Mouse (Mus musculus) adipocyte (in vitro differentiated cells): Measurements from ENCODE around the gene Trpm1.
A peak's percentile ranks its signal among the peaks of the same experiment; 100 is the strongest.

Source experiments
- DNase-seq: peaks from one replicate; pipeline ENCODE4 v3.0.0-alpha.2; 2016; ENCODE audit warnings: low spot score

Trpm1 gene

DNA sequence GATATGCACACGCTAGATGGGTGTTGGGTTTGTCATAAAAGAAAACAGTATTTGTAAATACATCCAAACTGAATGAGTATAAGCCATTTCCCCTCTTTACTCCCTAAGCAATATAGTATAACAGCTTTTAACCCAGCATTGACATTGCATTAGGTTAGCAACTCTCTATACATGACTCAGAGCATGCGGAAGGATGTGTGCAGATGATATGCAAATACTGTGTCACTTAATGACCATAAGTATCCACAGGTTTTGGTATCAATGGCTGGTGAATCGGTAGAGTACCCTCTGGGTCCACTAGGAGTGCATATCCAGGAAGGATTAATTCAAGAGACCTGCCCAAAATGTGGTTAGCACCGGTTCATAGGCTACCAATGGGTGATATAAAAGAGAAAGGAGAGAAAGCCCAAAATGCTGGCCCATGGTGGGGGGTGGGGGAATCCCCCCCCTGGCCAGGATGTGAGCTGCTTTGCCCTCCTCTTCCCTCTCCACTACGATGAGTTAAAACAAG lies 80.7 kb downstream of the Trpm1 start:
- DNase-seq = no peak

DNA sequence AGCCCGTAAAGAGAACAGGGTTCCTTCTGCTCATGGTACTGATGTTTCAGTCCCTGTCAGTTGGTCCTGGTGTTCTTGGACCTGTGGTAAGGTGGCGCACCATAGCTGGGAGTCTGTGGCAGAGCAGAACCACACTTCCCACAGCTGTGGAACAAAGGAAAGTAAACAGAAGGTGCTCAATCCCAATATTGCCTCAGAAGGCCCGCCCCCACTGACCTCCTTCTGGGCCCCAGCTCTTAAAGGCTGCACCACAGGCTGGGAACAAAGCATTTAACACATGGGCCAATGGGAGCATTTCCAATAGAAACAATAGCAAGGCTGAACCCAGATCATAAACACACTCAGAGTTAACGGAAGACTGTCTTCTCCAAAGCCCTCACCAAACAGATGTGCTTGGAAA lies 82.9 kb downstream of the Trpm1 start:
- peak; percentile 66 for DNase-seq

DNA sequence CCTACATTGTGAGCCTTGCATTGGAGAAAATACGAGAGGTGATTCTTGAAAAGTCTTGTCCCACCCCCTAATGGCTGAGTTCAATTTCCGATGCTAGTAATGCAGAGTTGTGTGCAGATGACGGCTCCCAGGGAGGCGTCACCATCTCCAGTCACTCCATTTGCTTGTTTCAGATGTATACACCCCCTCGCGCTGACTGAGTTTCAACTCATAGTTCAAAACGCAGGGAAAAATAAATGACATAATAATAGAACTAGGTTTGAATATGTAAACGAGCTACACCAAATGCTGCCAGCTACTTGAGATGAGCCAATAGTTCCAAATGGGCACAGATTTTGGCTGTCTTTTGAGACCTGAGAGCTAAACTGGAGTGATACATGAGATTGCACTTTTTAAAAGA lies 84.1 kb downstream of the Trpm1 start:
- no peak for DNase-seq

DNA sequence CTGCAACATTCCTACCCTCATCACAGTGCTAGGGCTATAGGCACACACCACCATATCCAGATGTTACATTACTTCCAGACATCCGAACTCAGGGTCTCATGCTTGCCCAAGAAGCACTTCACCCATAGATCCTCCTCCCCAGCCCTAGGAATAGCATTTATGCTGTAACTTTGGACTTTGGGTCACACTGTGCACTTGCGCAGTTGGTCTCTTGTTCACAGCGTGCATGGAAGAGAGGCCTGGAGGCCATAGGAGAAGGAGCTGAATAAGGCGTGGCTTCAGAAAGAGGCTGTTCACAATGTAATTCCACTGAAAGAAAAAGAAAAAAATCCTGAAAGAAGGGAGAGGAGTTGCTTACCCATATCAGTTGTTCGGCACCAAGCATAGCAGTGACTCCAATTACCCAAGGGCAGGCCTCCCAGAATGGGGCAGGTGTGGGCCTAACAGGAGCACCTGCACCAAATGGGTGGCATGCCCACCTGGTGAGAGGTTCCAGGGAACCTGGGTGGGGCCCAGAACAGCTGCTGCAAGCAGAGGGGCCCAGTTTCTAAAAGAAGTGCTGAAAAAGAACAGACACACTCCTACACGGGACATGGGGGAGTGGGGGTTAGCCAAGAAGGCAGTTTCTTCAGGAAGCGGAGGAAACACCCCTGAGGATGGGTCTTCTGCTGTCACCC lies 84.9 kb downstream of the Trpm1 start:
- no peak for DNase-seq

DNA sequence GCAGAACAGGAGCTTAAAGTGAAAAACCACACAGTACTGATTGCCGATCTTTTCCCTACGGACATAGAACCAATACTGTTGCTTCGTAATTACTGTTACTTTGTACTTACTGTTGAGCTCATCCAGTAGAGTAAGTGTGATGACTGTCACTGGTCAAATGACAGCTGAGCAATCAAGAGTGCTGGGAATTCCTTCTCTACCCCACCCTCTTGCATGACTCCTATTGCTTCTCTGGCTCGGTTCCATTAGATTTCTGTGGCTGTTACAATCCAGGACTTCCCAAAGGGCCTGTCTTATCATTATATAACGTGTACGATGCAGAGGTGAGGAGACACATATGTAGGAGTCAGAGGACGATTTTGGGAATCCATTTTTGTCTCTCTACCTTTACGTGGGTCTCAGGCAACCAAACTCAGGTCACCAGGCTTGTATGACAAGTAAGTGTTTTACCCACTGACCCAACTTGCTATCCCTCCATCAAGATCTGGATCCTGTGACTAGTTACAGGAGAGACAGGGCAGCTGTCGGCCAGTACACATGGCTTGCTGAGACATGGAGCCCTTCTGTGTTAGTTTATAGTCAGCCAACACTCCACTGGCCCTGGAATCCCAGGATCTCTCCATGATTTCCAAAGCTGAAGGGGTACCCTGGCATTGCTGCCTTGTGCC lies 85.6 kb downstream of the Trpm1 start:
- DNase-seq = peak; percentile 21

DNA sequence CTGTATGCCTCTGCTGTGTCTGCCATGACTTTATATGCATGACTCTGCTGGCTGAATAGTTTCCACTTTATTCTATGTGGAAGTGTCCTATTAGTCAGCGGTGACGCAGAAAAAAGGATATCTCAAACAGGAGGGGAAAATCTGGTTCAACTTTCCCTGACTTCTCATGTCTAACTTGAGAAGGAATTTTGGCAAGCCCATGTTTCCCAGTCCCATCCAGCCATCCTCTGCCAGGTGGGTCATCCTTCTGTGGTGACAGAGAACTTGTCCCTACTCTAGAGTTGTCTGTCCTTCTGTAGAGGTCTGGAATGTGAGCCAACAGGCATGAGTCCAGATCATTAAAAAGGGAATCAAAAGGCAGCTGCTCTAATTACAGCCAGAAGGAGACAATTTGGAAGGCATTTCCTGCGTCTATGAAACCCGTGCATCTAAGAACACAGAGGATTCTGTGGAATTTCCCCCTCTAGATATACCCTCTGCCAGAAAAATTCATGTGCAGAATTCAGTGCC lies 86.2 kb downstream of the Trpm1 start:
- peak; percentile 12 for DNase-seq

DNA sequence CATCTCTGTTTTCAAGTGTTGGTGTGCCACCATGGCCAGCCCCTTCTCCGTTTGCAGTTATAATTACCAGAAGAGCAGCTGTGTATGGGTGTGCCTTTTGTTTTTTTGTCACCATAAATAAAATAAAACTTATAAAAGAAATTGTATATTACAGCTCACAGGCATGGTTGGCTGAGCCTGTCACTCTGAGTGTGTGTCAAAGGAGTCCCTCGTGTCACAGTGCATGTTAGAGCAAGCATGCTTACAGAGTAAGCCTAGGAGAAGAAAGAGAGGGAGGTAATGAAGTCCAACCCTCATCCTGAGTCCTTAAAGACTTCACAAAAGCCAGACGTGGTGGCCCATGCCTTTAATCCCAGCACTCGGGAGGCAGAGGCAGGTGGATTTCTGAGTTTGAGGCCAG lies 88.8 kb downstream of the Trpm1 start:
- no peak for DNase-seq

DNA sequence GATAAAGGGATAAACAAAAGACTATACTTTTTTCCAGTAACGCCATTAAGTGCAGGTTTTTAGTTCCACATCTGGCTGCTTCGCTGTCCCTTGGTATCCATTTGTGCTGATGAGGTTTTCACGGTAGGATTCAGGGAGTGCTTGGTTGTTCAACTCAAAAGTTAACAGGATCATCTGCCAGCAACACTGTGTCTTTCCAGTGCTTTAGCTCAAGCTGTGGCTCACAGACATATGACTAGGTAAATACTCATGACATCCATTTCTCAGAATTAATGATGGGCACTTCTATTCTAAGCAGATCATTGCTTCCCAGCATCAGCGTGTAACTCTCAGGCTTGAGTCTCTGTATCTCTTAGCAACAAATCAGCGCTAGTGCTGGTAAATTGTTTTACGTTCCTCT lies 90.7 kb downstream of the Trpm1 start:
- no peak for DNase-seq

DNA sequence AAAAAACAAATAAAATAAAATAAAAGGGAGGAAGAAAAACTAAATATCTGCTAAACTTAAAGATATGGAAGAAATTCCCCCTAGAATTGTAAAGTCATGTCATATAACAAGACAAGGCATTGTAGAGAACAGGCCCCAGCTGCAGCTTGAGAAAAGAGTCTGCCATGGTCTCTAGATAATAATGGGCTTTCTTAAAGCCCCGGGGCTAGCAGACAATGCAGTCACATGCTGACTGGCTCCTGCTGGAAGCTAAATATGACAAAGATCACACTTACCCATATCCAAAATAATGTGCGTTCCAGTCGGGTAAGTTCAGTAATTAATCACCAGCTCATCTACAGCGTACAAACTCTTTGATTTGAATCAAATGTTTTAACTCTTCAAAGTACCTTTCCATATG lies 93.1 kb downstream of the Trpm1 start:
- no peak for DNase-seq

DNA sequence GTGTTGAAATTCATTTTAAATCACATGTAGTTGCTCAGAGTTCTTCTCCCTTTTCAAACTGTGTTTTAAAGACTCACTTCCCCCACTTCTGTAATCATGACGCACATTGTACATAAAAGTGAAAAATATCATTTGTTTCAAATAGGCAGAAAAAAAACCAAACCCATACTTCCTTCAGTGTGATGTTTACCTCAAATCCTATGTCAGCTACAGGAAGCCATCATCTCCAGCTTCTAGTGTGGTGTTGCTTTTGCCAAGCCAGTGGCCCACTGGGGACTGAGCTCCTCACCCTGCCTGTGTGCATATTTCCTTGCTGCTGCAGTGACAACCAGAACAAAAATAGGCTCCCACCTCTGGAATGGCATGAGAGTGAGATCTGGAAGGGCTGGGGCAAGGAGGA lies 94.7 kb downstream of the Trpm1 start:
- no peak for DNase-seq

DNA sequence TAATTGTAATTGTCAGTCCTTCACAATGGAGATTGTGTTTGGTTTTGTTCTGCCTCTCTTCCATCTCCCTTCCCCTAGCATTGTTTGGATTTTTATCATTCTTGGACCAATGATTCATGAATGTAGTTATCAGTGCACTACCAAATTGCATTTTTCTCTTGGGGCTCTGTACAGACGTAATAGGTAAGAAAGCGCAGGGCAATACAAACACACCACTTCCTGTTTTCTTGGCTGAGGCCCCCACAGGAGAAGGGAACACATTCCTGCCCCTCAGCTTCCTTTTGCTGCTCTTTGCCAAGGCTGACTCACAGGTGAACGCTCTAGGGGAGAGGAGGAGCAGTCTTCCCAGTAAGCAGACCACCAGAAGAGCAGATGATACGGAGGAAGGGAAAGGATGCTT lies 96.1 kb downstream of the Trpm1 start:
- DNase-seq = no peak

DNA sequence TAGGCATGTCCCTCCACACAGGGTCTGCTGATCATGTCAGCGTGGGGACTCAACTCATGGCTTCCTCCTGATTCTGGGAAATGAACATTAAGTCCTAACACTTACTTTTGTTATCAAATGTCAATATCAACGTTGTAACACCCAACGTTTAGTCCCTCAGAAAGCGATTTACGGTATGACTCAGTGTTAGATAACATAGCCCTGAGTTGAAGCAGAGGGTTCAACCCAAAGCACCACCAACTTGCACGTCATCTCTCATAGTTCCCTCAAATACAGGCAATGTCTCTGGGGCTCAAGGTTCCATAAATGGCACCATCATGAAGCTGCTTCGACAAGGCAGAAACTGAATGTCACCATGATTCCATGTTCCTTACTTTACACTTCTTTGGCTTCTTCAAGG lies 96.8 kb downstream of the Trpm1 start:
- DNase-seq = no peak

DNA sequence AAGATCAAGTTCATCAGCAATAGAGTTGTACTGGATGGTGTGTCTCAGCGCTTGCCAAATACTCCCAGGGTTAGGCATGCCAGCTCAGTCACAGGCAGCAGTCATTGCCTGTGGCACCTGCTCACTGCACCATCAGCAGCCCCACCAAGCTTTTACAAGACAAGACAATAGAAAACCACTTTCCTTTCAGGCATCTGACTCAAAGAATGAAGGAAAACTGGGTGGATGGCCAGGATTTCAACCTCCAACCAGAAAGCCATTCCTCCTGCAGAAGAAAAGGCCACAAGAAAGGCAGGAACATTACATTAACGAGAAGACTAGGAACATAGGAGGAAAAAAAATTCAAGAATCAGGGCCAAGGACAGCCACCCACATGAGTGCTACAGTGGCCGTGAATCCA lies 100.1 kb downstream of the Trpm1 start:
- no peak for DNase-seq

DNA sequence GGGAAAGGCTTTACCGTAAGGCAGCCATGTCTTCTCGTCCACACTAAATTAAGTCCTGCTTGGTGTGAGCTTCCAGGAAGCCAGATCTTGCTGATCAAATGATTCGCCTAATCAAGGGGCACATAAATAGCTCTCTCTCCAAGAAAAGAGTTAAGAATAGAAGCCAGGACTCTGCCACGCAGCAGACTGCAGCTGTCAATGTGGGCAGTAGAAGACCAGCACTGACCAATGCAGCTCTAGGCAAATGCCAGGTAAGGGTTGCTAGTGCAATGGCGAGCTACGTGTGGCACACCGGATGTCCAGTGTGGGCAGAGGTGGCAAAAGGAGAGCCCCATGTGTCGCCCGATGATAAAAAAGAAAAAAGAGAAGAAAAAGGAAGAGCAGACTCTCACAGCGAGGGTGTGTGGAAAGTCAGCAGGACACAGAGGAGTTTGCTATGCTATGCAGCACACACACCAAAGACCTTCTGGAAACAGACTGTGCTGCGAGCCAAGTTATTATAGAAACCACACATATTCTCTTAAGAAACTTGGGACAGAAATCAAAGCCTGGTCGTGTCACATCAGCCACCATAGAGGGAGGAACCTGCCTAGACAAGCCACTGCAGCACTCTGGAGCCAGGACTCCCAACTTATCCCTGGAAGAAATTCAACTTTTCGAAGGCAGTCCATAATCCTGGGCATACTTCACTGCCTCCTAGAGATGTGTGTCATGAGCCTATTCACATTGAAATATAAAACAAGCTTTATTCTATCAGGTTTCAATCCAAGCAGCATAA lies 112.1 kb downstream of the Trpm1 start:
- DNase-seq = no peak

DNA sequence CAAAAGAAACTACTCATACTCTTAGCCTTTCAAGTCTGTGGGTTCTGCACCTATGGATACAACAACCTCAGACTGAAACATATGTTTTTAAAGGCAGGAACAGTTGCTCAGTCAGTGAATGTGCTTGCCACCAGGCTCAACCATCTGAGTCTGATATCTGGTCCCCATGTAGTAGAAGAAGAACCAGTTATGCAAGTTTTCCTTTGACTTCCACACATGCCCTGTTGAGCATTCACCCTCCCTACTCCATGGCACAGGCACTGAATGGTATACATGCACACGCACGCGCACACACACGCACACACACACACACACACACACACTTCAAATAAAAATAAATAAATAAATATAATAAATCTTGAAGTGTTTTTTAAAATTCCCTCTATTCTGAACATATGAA lies 113.0 kb downstream of the Trpm1 start:
- DNase-seq = no peak

DNA sequence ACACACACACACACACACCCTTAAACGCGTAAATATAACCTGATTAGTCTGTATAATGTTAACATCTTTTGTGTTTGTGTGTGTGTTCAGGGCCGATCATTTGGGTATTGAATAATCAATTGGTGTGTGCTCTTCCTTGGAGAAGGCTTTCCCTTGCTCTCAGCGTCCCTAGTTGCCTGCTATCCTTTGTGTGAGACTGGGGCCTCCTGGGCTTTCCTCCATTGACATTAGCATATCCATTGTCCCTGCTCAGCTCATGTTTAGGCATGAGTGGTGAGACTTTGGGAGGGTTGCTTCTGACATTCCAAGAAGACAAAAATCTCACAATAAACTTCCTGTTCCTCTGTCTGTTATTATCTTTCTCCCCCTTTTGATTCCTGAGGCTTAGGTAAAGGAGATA lies 118.3 kb downstream of the Trpm1 start:
- no peak for DNase-seq

DNA sequence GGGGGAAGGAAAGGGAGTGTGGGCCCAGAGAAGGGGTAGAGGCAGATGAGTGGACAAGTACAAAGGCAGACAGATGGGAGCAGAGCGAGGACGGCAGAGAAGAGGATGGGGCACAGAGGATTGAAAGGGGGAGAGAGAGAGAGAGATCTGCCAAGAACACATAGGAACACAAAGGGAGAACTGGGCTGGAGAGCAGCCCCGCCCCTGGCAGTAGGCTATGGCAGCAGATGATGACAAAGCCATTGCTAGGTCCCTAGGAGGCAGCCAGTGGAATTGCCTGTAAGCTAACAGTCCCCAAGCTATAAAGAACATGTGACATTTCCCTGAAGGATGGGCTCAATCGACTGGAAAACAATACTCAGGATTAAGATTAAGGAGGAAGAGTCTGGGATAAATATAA lies 121.9 kb downstream of the Trpm1 start:
- no peak for DNase-seq

DNA sequence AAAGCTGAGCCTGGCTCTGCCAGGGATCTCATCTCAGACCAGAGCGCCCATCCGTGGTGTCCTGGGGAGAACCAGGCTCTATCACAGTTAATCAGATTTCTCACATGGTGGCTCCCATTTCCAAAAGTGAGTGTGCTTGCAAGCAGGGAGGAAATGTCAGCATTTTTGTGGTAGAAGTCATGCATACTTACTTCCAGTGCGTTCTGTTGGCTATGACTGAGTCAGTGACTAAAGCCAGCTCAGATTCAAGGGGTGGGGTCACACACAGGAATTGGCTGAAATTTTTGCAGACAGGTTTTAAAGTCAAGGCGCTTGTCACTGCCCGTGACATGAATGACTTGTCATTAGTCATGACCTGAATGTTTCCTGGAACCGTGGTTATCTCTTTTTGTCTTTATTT lies 123.3 kb downstream of the Trpm1 start:
- DNase-seq = peak; percentile 14

DNA sequence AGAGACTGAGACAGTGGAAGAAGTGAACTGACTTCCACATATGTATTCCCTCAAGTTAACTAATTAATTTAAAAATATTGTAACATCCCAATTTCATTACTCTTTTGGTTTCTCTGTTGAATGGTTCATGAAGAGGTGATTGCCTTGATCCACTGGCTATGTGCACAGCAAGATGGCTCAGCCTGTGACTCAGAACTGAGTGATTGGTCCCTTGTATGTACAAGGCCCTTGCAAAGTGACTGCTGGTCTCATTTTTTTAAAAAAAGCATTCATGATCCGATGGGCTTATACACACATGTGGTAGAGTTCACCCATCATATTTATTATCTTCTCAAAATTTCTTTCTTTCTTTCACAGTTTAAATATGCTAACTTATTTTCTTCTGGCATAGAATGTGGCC lies 124.9 kb downstream of the Trpm1 start:
- no peak for DNase-seq

DNA sequence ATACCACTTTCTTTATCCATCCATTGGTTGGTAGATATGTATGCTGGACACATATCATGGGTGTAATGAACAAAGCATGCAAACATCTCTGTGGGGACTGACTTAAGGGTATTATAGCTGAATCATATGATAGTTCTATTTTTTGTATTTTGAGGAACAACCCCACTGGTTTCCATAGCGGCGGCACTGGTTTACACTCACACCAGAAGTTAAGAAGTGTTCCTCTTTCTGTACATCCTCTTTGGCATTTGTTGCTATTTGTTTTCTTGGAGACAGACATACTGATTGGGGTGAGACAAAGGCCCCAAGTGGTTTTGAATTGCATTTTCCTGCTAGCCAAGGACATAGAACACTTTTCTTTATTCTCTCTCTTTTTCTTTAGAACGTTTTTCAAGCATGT lies 125.9 kb downstream of the Trpm1 start:
- DNase-seq = no peak

DNA sequence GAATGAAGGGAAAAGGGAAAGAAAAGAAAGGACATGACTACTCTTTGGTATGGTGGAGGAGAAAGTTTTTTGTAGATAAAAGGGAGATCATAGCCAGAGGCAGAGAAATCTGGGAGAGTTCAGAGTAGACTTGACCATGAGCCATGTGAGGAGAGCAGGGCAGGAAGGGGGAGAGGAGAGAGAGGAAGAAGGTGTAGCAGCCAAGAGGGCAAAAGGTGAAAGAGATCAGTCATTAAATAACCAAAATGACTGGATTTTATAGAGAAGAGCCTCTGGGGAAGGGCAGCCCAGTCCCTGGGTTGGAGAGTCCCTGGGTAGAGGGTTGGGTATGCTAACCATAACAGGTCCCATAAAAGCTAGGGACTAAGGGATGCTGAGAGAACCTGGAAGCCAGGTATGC lies 132.9 kb downstream of the Trpm1 start:
- peak; percentile 31 for DNase-seq

DNA sequence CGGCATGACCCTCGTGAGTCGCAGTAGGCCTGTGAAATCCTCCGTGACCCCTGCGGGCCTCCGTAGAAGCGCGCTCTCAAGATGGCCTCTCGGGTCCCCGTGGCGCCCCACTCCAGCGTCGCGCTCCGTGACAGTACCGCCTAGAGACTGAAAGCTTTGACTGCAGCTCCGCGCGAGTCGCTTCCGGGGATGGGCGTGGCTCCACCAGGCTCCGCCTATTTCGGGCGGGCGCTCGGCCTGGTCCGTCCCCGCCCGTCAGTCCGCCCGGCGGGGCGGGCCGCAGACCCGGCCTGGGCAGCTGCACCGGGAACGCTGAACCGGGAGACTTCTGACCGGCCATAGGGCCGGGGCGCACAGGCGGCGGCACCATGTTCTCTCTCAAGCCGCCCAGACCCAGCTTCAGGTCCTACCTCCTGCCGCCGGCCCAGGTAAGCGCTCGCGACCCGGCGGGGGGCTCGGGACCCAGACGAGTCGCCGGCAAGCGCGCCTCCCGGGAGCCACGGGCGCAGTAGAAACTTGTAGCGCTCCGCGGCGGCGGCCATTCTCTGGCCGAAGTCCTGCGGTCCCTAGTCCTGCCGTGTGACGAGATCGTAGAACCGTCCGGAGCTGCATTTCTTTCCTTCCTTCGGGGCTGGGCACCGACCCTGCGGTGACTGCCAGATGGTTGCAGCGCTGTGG lies 133.9 kb downstream of the Trpm1 start, which contains the start of gene Mtmr10:
Mtmr10 (plus strand) TSS at position 240 of the 678 bp plus-strand sequence.
- DNase-seq = peak; percentile 95
